Comparison of ENCODE assay signal across 8 mouse cellular contexts in the genomic region with DNA sequence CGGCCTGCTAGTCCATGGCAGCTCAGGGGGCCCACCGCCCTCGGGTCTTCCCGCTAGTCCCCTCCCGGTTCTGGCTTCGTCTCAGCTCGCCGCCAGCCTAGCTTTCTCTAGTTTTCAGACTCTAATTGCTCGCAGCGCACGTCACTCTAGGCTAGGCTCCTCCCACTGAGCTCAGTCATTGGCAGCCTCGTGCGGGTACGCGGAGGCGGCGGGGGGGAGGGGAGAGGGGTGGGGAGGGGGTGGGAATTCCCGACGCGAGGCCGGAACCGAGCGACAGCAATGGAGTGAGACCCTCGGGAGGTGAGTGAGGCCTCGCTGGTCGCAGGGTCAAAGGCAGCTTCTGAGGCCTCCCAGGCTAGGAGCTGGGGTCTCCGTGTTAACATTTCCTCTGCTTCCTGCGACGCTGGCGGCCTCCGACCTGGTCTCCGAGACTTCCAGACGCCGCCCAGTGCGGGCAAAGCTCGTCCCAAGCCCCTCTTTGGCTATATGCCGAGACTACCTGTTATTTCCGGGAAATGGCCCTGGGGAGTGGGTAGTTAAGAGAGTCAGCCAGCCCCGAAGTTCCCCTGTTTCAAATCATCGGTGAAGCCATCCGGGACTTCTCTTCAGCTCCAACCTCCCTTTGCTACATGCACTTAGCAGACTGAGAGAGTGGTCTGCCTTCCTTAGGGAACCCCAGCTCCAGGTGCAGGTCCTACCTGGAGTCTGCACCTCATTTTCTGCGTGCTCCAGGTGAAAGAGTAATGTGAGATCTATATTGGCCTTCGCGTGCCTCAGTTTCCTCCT. TPM values are rescaled to one million over a fixed set of nuclear protein-coding genes. Genes with fewer than 3 reads are reported as not detected.
DNase-seq lines count a peak whose midpoint lies in the region; ATAC-seq and TF ChIP-seq lines count a peak whose summit lies in the region.

A gene (plus strand): TSS at position 213 of the 786 bp plus-strand sequence.

- DNase-seq in gastrocnemius, postnatal 10 days, result peak; percentile 87
- DNase-seq in induced T-regulatory cell, adult 2 months (ENCODE audit: low read depth), result peak; percentile 96
- peak; percentile 85 to 94 for DNase-seq in left cerebral cortex, adult 9 months (ENCODE audit: low spot score in 2 of 2)
- DNase-seq in right cerebral cortex, postnatal 25 days, result peak; percentile 91
- peak; percentile 89 to 90 for DNase-seq in urinary bladder, postnatal 4 days (ENCODE audit: low spot score in 2 of 2)

- peak within 1 kb of the TSS; percentile 85 for H3K27ac ChIP-seq in cortical plate, adult 2 months (ENCODE audit: insufficient read depth, low read length)

- ATAC-seq in activated CD4-positive, CD25-positive, alpha-beta regulatory T cell, adult 4 months, result peak; percentile 95
- peak; percentile 96 for ATAC-seq in megakaryocyte progenitor cell, adult 5-6 weeks (replicated peaks; ENCODE audit: poor library complexity)

- H3K4me1 ChIP-seq in cortical plate, adult 2 months (ENCODE audit: control insufficient read depth, insufficient read depth, low read length), result peaks cover 2% of the 10 kb centered on the region; the same call in 1 of the 2 replicates

- H3K4me3 ChIP-seq in cortical plate, adult 2 months (ENCODE audit: insufficient read depth, low read length), result peak within 1 kb of the TSS; percentile 66

- peak; percentile 78; the same call in 1 of the 2 replicates for TF ChIP-seq POLR2A in cortical plate, adult 2 months (IDR thresholded peaks at IDR 0.05; ENCODE audit: extremely low read depth, insufficient read depth, low read length)

- no peak for TF ChIP-seq CTCF in cortical plate, adult 2 months (IDR thresholded peaks at IDR 0.05; ENCODE audit: extremely low read depth, insufficient read depth, low read length)

RNA-seq across cellular contexts. Expression of the gene that starts here (rescaled TPM):
- polyA plus RNA-seq in activated CD4-positive, CD25-positive, alpha-beta regulatory T cell, adult 4 months (2017; shearing (Covaris generic)), result 10 to 100 TPM; 48.5 to 65.9 TPM
- 32.4 and 34.5 TPM in 2 replicates for polyA plus RNA-seq in cortical plate, adult 2 months (2012; rRNA removed)
- total RNA-seq in gastrocnemius, postnatal 10 days (2021), result 10 to 100 TPM; 68.7 to 77.9 TPM
- total RNA-seq in megakaryocyte progenitor cell, adult 5-6 weeks (2015), result 15.6 and 19.5 TPM in 2 replicates
- 31.4 and 41.2 TPM in 2 replicates for total RNA-seq in megakaryocyte progenitor cell, adult 5-6 weeks (2017)

Comparison
In these comparisons a context has a peak if more than half of its experiments do, and no peak if none do; other contexts are left out.
1. Peak in every context shown above with its lines: DNase-seq, ATAC-seq, H3K4me3 ChIP-seq and H3K27ac ChIP-seq.